Mouse (Mus musculus): Measurements from ENCODE around the gene Nucb1. TPM values are rescaled to one million over a fixed set of nuclear protein-coding genes. Genes with fewer than 3 reads are reported as not detected.
"Not testable (repeated sequence)": the region's sequence is repeated elsewhere in the genome, so short reads cannot be mapped to it uniquely, and the experiment has no call there.

Nucb1 gene
- total and polyA plus RNA-seq, 2 experiments, result 68.1 to 307 TPM

GRCm38 (mm10) chr7:45488293-45489204 lies 21.7 kb downstream of the Nucb1 start, which contains the start of gene Dhdh:
Dhdh (minus strand) TSS chr7:45488805.
- Histone ChIP-seq H3K79me2 (ENCODE audit: control insufficient read depth, insufficient read depth, low read length) (peaks cover 9% of the 10 kb centered on the region; the same call in 1 of the 2 replicates), H3K4me3 (ENCODE audit: insufficient read depth, low read depth, low read length) (peak within 1 kb of the TSS; percentile 76), H3K9ac (ENCODE audit: low read depth, low read length) (peak within 1 kb of the TSS; percentile 87), H3K27me3 (ENCODE audit: control insufficient read depth, insufficient read depth, low read length) (no peaks in the 10 kb centered on the region), H3K27ac (replicated peaks; ENCODE audit: insufficient read depth, low read depth, low read length) (peak within 1 kb of the TSS; percentile 94), H3K36me3 (ENCODE audit: control insufficient read depth, insufficient read depth, low read length) (peaks cover 6% of the 10 kb centered on the region; the same call in 1 of the 2 replicates), H3K4me1 (ENCODE audit: control insufficient read depth, insufficient read depth, low read length) (peaks cover 46% of the 10 kb centered on the region)
- peak; percentile 81 for DNase-seq (ENCODE audit: extremely low read depth, low read depth, low spot score)
- WGBS, result 9% methylated on average over 38 of the region's 38 CpGs
- TF ChIP-seq CTCF (IDR thresholded peaks at IDR 0.05; ENCODE audit: low read depth, low read length), result no peak
- TF ChIP-seq POLR2A (IDR thresholded peaks at IDR 0.05; ENCODE audit: extremely low read depth, insufficient read depth, low read length), result peak; percentile 91

GRCm38 (mm10) chr7:45487861-45488292 lies 22.3 kb downstream of the Nucb1 start:
- H3K4me1 ChIP-seq (ENCODE audit: control insufficient read depth, insufficient read depth, low read length), result peaks cover 44% of the 10 kb centered on the region
- peaks cover 9% of the 10 kb centered on the region; the same call in 1 of the 2 replicates for H3K79me2 ChIP-seq (ENCODE audit: control insufficient read depth, insufficient read depth, low read length)
- peak overlapping the region; percentile 94 for H3K27ac ChIP-seq (replicated peaks; ENCODE audit: insufficient read depth, low read depth, low read length)
- H3K4me3 ChIP-seq (ENCODE audit: insufficient read depth, low read depth, low read length), result peak overlapping the region; percentile 76
- DNase-seq (ENCODE audit: extremely low read depth, low read depth, low spot score), result peak; percentile 53
- WGBS, result 16% methylated on average over 11 of the region's 11 CpGs
- H3K9ac ChIP-seq (ENCODE audit: low read depth, low read length), result peak overlapping the region; percentile 87
- no peaks in the 10 kb centered on the region for H3K27me3 ChIP-seq (ENCODE audit: control insufficient read depth, insufficient read depth, low read length)
- H3K36me3 ChIP-seq (ENCODE audit: control insufficient read depth, insufficient read depth, low read length), result peaks cover 6% of the 10 kb centered on the region; the same call in 1 of the 2 replicates
- TF ChIP-seq POLR2A (IDR thresholded peaks at IDR 0.05; ENCODE audit: extremely low read depth, insufficient read depth, low read length), result no peak
- no peak for TF ChIP-seq CTCF (IDR thresholded peaks at IDR 0.05; ENCODE audit: low read depth, low read length)

- Histone ChIP-seq H3K4me3 (ENCODE audit: insufficient read depth, low read depth, low read length) (peak within 1 kb of the TSS; percentile 76), H3K27ac (replicated peaks; ENCODE audit: insufficient read depth, low read depth, low read length) (peak within 1 kb of the TSS; percentile 94), H3K9ac (ENCODE audit: low read depth, low read length) (peak within 1 kb of the TSS; percentile 87), H3K27me3 (ENCODE audit: control insufficient read depth, insufficient read depth, low read length) (no peaks in the 10 kb centered on the region), H3K4me1 (ENCODE audit: control insufficient read depth, insufficient read depth, low read length) (peaks cover 40% of the 10 kb centered on the region), H3K79me2 (ENCODE audit: control insufficient read depth, insufficient read depth, low read length) (peaks cover 9% of the 10 kb centered on the region; the same call in 1 of the 2 replicates), H3K36me3 (ENCODE audit: control insufficient read depth, insufficient read depth, low read length) (peaks cover 13% of the 10 kb centered on the region; the same call in 1 of the 2 replicates)
- WGBS, result 39% methylated on average over 12 of the region's 12 CpGs
- no peak for TF ChIP-seq CTCF (IDR thresholded peaks at IDR 0.05; ENCODE audit: low read depth, low read length)
- no peak for TF ChIP-seq POLR2A (IDR thresholded peaks at IDR 0.05; ENCODE audit: extremely low read depth, insufficient read depth, low read length)
- DNase-seq (ENCODE audit: extremely low read depth, low read depth, low spot score), result peak; percentile 96
Measured at GRCm38 (mm10) chr7:45486761-45487415, 23.3 kb downstream of the Nucb1 start, which contains the start of gene Gm45808. Gm45808 (minus strand) TSS chr7:45486811.

- Histone ChIP-seq H3K36me3 (ENCODE audit: control insufficient read depth, insufficient read depth, low read length) (peaks cover 13% of the 10 kb centered on the region; the same call in 1 of the 2 replicates), H3K27ac (replicated peaks; ENCODE audit: insufficient read depth, low read depth, low read length) (peak overlapping the region; percentile 94), H3K4me3 (ENCODE audit: insufficient read depth, low read depth, low read length) (no peak overlapping the region), H3K4me1 (ENCODE audit: control insufficient read depth, insufficient read depth, low read length) (peaks cover 41% of the 10 kb centered on the region), H3K9ac (ENCODE audit: low read depth, low read length) (peak overlapping the region; percentile 46), H3K79me2 (ENCODE audit: control insufficient read depth, insufficient read depth, low read length) (peaks cover 9% of the 10 kb centered on the region; the same call in 1 of the 2 replicates), H3K27me3 (ENCODE audit: control insufficient read depth, insufficient read depth, low read length) (no peaks in the 10 kb centered on the region)
- no peak for DNase-seq (ENCODE audit: extremely low read depth, low read depth, low spot score)
- WGBS, result 54% methylated on average over 7 of the region's 7 CpGs
- TF ChIP-seq CTCF (IDR thresholded peaks at IDR 0.05; ENCODE audit: low read depth, low read length), result no peak
- TF ChIP-seq POLR2A (IDR thresholded peaks at IDR 0.05; ENCODE audit: extremely low read depth, insufficient read depth, low read length), result no peak
Measured at GRCm38 (mm10) chr7:45486158-45486557, 24.0 kb downstream of the Nucb1 start.

GRCm38 (mm10) chr7:45484985-45485384 lies 25.2 kb downstream of the Nucb1 start:
- Histone ChIP-seq H3K36me3 (ENCODE audit: control insufficient read depth, insufficient read depth, low read length) (peaks cover 14% of the 10 kb centered on the region; the same call in 1 of the 2 replicates), H3K27ac (replicated peaks; ENCODE audit: insufficient read depth, low read depth, low read length) (0 out of 2 replicates have a peak overlapping the region, but pooled peaks have one; percentile 13), H3K4me1 (ENCODE audit: control insufficient read depth, insufficient read depth, low read length) (peaks cover 39% of the 10 kb centered on the region)
- not testable (repeated sequence) for DNase-seq (ENCODE audit: extremely low read depth, low read depth, low spot score); H3K27me3 ChIP-seq (ENCODE audit: control insufficient read depth, insufficient read depth, low read length); H3K9ac ChIP-seq (ENCODE audit: low read depth, low read length); H3K79me2 ChIP-seq (ENCODE audit: control insufficient read depth, insufficient read depth, low read length); H3K4me3 ChIP-seq (ENCODE audit: insufficient read depth, low read depth, low read length)
- WGBS, result 34% methylated on average over 5 of the region's 5 CpGs

Measured in liver, adult 2 months (tissue).